Mouse (Mus musculus): ENCODE measurements around the gene Amdhd1. TPM values are rescaled to one million over a fixed set of nuclear protein-coding genes. Genes with fewer than 3 reads are reported as not detected.
"Not testable (repeated sequence)": the region's sequence is repeated elsewhere in the genome, so short reads cannot be mapped to it uniquely, and the experiment has no call there.

Amdhd1 gene
- total and polyA plus RNA-seq, 2 experiments from 2014 or later = 0.14 to 0.48 TPM

DNA sequence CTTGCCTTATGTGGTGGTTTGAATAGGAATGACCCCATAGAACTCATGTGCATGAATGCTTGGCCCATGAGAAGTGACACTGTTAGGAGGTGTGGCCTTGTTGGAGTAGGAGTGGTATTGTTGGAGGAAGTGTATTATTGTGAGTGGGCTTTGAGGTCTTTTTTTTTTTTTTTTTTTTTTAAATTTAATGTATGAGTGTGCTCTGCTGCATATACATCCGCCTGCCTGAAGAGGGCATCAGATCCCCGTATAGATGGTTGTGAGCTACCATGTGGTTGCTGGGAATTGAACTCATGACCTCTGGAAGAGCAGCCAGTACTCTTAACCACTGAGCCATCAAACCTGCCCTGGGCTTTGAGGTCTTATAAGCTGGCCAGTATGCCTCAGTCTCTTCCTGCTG is 32.4 kb upstream of the Amdhd1 start:
- Histone ChIP-seq H3K4me3 (ENCODE audit: low read depth, low read length) (no peak overlapping the region), H3K27ac (ENCODE audit: low read depth, low read length) (no peak overlapping the region), H3K4me2 (ENCODE audit: low read depth) (no peak overlapping the region), H3K4me1 (ENCODE audit: insufficient read depth) (no peaks in the 10 kb centered on the region), H3K9ac (no peak overlapping the region), H3K27me3 (ENCODE audit: insufficient read depth, low read length) (no peaks in the 10 kb centered on the region), H3K9me3 (ENCODE audit: low read length) (no peaks in the 10 kb centered on the region), H3K36me3 (ENCODE audit: insufficient read depth) (no peaks in the 10 kb centered on the region)
- ATAC-seq = no peak
- no peak for TF ChIP-seq CTCF (IDR thresholded peaks at IDR 0.05; ENCODE audit: low read depth)
- DNase-seq = no peak
- WGBS = 65% methylated on average over 2 of the region's 2 CpGs

DNA sequence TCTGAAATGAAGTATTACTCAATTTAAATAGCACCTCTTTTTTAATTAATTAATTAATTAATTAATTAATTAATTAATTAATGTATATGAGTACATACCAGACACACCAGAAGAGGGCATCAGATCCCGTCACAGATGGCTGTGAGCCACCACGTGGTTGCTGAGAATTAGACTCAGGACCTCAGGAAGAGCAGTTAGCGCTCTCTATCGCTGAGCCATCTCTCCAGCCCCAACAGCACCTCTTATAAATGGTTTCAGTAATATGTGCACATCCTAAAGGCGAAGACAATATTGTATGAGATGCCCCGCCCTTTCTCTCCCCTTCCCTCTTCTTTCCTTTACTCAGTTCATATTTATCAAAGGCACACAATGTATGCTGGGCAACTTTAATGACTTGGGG is 28.8 kb upstream of the Amdhd1 start:
- Histone ChIP-seq H3K36me3 (ENCODE audit: insufficient read depth) (no peaks in the 10 kb centered on the region), H3K9ac (no peak overlapping the region), H3K4me2 (ENCODE audit: low read depth) (no peak overlapping the region), H3K27ac (ENCODE audit: low read depth, low read length) (no peak overlapping the region), H3K9me3 (ENCODE audit: low read length) (no peaks in the 10 kb centered on the region), H3K4me3 (ENCODE audit: low read depth, low read length) (no peak overlapping the region), H3K27me3 (ENCODE audit: insufficient read depth, low read length) (no peaks in the 10 kb centered on the region), H3K4me1 (ENCODE audit: insufficient read depth) (no peaks in the 10 kb centered on the region)
- 82% methylated on average over 6 of the region's 6 CpGs for WGBS
- no peak for TF ChIP-seq CTCF (IDR thresholded peaks at IDR 0.05; ENCODE audit: low read depth)
- DNase-seq (no peak), ATAC-seq (no peak)

DNA sequence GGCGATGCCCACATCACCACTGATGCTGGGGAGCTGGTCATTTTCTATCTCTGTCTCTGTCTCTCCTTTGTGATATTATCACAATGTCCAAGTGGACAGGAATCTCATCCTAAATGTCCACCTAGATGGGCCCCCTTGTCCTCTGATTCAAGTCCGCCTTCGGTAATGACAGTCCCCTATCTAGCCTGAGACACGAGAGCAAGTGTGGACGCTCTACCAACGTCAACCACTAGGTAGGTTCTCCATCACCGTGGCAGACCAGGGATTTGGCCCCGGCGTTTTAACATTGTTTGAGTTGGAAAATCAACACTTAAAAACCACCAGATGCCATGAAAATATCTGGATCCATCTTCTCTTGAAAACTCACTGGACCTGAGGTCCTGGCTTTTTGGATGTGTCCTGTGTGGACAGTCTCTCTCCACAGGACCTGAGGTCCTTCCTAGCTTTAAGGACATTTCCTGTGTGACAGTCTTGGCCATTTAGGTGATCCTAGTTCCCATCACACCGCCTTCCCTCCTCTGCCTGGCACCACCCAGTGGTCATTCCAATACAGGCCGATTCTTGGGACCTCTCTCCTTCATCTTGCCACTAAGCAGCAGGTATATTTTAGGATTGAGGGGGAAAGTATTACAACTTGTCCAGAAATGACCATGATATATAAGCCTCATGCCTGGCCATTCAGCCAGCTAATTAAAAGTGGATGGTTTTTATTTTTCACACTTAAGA is 28.2 kb upstream of the Amdhd1 start:
- no peak for TF ChIP-seq CTCF (IDR thresholded peaks at IDR 0.05; ENCODE audit: low read depth)
- Histone ChIP-seq H3K9me3 (ENCODE audit: low read length) (no peaks in the 10 kb centered on the region), H3K4me3 (ENCODE audit: low read depth, low read length) (no peak overlapping the region), H3K9ac (no peak overlapping the region), H3K27me3 (ENCODE audit: insufficient read depth, low read length) (no peaks in the 10 kb centered on the region), H3K4me2 (ENCODE audit: low read depth) (no peak overlapping the region), H3K27ac (ENCODE audit: low read depth, low read length) (no peak overlapping the region), H3K4me1 (ENCODE audit: insufficient read depth) (no peaks in the 10 kb centered on the region), H3K36me3 (ENCODE audit: insufficient read depth) (no peaks in the 10 kb centered on the region)
- 91% methylated on average over 11 of the region's 11 CpGs for WGBS
- ATAC-seq (no peak), DNase-seq (no peak)

DNA sequence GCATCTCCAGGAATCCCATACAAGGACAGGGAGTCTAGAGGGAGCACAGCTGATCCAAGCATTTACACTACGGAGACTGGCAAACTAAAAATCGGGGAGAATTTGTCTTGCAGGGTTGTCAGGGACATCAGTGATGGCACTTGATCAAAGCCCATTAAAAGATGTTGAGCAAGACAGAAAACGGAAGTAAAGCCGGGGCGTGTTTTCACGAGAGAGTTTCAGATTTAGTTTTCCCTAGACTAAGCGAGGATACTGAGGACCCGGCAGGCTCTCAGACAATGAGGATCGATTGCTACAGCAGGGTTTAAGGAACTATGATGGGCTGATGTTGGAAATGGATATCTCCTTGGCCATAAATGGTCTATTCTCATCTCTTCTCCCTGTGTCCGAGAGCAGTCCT is 27.2 kb upstream of the Amdhd1 start:
- Histone ChIP-seq H3K9ac (no peak overlapping the region), H3K4me1 (ENCODE audit: insufficient read depth) (no peaks in the 10 kb centered on the region), H3K9me3 (ENCODE audit: low read length) (no peaks in the 10 kb centered on the region), H3K27me3 (ENCODE audit: insufficient read depth, low read length) (no peaks in the 10 kb centered on the region), H3K4me3 (ENCODE audit: low read depth, low read length) (no peak overlapping the region), H3K4me2 (ENCODE audit: low read depth) (no peak overlapping the region), H3K27ac (ENCODE audit: low read depth, low read length) (no peak overlapping the region), H3K36me3 (ENCODE audit: insufficient read depth) (no peaks in the 10 kb centered on the region)
- WGBS = 92% methylated on average over 10 of the region's 10 CpGs
- no peak for TF ChIP-seq CTCF (IDR thresholded peaks at IDR 0.05; ENCODE audit: low read depth)
- no peak for DNase-seq
- no peak for ATAC-seq

DNA sequence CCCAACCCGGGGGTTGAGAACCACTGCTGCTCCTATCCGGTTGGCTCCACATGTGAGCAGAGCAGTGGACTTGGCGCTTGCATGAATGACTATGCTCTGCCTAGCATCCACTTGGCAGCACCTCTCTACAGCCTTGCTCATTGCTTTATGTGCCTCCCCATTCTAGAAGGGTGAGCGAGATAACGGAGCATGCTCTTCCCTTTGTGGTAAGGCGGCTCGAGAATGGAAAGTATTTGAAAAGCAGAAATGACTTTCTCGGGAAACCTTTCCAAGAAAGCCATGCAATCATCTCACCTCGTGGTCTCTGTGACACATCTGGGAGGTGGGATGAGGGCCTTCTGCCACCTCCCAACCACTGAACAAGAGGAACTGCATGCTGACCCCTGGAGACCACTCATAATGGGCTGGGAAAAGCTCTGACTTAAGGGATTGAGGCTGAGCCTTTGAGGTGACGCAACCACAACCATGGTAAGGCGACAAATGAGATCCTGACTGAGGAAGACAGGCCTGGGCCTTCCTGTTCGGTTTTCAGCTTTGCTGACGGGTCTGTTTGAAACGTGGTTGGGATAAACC is 24.8 kb upstream of the Amdhd1 start:
- whole genome bisulfite sequencing = 91% methylated on average over 14 of the region's 14 CpGs

DNA sequence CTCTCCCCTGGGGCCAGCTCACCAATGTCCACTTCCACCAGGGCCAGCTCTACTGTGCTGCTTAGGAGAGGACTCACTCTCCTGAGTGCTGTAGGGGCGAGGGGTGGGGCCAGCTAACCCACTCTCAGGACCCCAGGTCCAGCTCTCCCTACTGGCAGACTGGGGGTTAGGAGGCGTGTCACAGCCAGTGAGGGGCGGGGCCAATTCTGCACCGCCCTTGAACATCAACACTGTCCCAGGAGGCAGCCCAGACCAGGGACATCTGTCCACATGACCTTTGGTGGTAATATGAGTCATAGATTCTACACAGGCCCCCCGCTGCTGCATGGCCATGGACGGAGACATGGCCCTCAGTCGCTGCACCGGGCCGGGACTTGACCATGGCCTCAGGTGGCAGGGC is 20.0 kb upstream of the Amdhd1 start:
- Histone ChIP-seq H3K36me3 (ENCODE audit: insufficient read depth) (no peaks in the 10 kb centered on the region), H3K9me3 (ENCODE audit: low read length) (no peaks in the 10 kb centered on the region), H3K4me3 (ENCODE audit: low read depth, low read length) (no peak overlapping the region), H3K27me3 (ENCODE audit: insufficient read depth, low read length) (no peaks in the 10 kb centered on the region), H3K27ac (ENCODE audit: low read depth, low read length) (no peak overlapping the region), H3K4me2 (ENCODE audit: low read depth) (no peak overlapping the region), H3K9ac (no peak overlapping the region), H3K4me1 (ENCODE audit: insufficient read depth) (no peaks in the 10 kb centered on the region)
- WGBS = 62% methylated on average over 9 of the region's 9 CpGs
- DNase-seq (no peak), ATAC-seq (no peak)
- TF ChIP-seq CTCF (IDR thresholded peaks at IDR 0.05; ENCODE audit: low read depth) = no peak

More for the DNA sequence above, 24.8 kb upstream of the Amdhd1 start:
- no peaks in the 10 kb centered on the region for H3K36me3 ChIP-seq (ENCODE audit: insufficient read depth)
- H3K9me3 ChIP-seq (ENCODE audit: low read length) = no peaks in the 10 kb centered on the region
- H3K4me2 ChIP-seq (ENCODE audit: low read depth) = no peak overlapping the region
- no peaks in the 10 kb centered on the region for H3K27me3 ChIP-seq (ENCODE audit: insufficient read depth, low read length)
- no peaks in the 10 kb centered on the region for H3K4me1 ChIP-seq (ENCODE audit: insufficient read depth)
- DNase-seq (no peak), ATAC-seq (no peak)
- H3K9ac ChIP-seq = no peak overlapping the region
- TF ChIP-seq CTCF (IDR thresholded peaks at IDR 0.05; ENCODE audit: low read depth) = no peak
- H3K4me3 ChIP-seq (ENCODE audit: low read depth, low read length) = no peak overlapping the region
- no peak overlapping the region for H3K27ac ChIP-seq (ENCODE audit: low read depth, low read length)

DNA sequence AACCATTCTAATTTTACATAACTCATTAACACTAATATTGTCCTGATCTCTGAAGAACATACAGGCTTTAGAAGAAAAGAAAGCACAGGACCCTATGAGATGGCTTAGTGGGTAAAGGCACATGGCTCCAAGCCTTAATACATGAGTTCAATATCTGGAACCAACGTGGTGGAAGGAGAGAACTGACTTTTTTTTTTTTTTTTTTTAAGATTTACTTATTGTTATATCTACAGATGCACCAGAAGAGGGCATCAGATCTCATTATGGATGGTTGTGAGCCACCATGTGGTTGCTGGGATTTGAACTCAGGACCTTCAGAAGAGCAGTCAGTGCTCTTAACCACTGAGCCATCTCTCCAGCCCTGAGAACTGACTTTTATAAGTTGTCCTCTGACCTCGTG is 18.1 kb upstream of the Amdhd1 start:
- 76% methylated on average over 2 of the region's 2 CpGs for WGBS
- H3K4me2 ChIP-seq (ENCODE audit: low read depth); H3K9ac ChIP-seq; H3K9me3 ChIP-seq (ENCODE audit: low read length); ATAC-seq; H3K36me3 ChIP-seq (ENCODE audit: insufficient read depth); DNase-seq; H3K4me3 ChIP-seq (ENCODE audit: low read depth, low read length); H3K27ac ChIP-seq (ENCODE audit: low read depth, low read length); H3K27me3 ChIP-seq (ENCODE audit: insufficient read depth, low read length); H3K4me1 ChIP-seq (ENCODE audit: insufficient read depth): not testable (repeated sequence)
